Mouse (Mus musculus) myocyte (in vitro differentiated cells): ENCODE data around the gene Nadk2. TPM values are rescaled to one million over a fixed set of nuclear protein-coding genes. Genes with fewer than 3 reads are reported as not detected.

Source experiments
- H3K27me3 ChIP-seq: one replicate; pipeline ENCODE4 v1.6.1; 2011; ENCODE audit not compliant: control insufficient read depth, insufficient read depth, insufficient read length
- H3K36me3 ChIP-seq: one replicate; pipeline ENCODE4 v1.6.1; 2011; ENCODE audit not compliant: control insufficient read depth, insufficient read depth
- H3K4me2 ChIP-seq: one replicate; pipeline ENCODE4 v1.6.1; 2011; ENCODE audit warnings: low read depth, control low read depth
- H3K4me3 ChIP-seq: one replicate; pipeline ENCODE4 v1.5.1; 2011; ENCODE audit warnings: mild to moderate bottlenecking, control low read depth, moderate library complexity
- H3K79me2 ChIP-seq: one replicate; pipeline ENCODE4 v1.6.1; 2011; ENCODE audit not compliant: control insufficient read depth, insufficient read depth
- H3ac ChIP-seq: one replicate; pipeline ENCODE4 v1.6.1; 2011; ENCODE audit not compliant: control insufficient read depth, insufficient read length
- CEBPB ChIP-seq: IDR thresholded peaks from 2 replicates; pipeline ENCODE4 v1.6.1; 2011; ENCODE audit warnings: mild to moderate bottlenecking, moderate library complexity; ENCODE audit not compliant: poor library complexity, insufficient read depth, severe bottlenecking
- E2F4 ChIP-seq: IDR thresholded peaks from one replicate; pipeline ENCODE4 v1.6.1; 2011; ENCODE audit warnings: mild to moderate bottlenecking, control low read depth, moderate library complexity; ENCODE audit not compliant: insufficient read depth
- MAX ChIP-seq: IDR thresholded peaks from one replicate; pipeline ENCODE4 v1.6.1; 2011; ENCODE audit warnings: low read depth, mild to moderate bottlenecking, control low read depth
- MYOD1 ChIP-seq, 3 experiments: IDR thresholded peaks; one replicate each; pipeline ENCODE4 v1.6.1; 2011; ENCODE audit warnings: control low read depth in 2 of 3, low read depth in 2 of 3, mild to moderate bottlenecking in 2 of 3, moderate library complexity in 1 of 3; ENCODE audit not compliant: insufficient read length in 2 of 3, control insufficient read depth in 1 of 3
- MYOG ChIP-seq, 3 experiments: IDR thresholded peaks; one replicate each; pipeline ENCODE4 v1.6.1; 2011; ENCODE audit warnings: control low read depth in 2 of 3, low read depth in 2 of 3, mild to moderate bottlenecking in 2 of 3; ENCODE audit not compliant: insufficient read length in 2 of 3, control insufficient read depth in 1 of 3, insufficient read depth in 1 of 3
- POLR2A ChIP-seq: IDR thresholded peaks from one replicate; pipeline ENCODE4 v1.6.1; 2011; ENCODE audit warnings: low read depth, mild to moderate bottlenecking, control low read depth, moderate library complexity; ENCODE audit not compliant: insufficient read length
- POLR2AphosphoS2 ChIP-seq: IDR thresholded peaks from one replicate; pipeline ENCODE4 v1.6.1; 2011; ENCODE audit warnings: low read depth, control low read depth; ENCODE audit not compliant: insufficient read length
- REST ChIP-seq: IDR thresholded peaks from one replicate; pipeline ENCODE4 v1.6.1; 2011; ENCODE audit warnings: mild to moderate bottlenecking, control low read depth, moderate library complexity; ENCODE audit not compliant: insufficient read depth, insufficient read length
- SRF ChIP-seq: IDR thresholded peaks from one replicate; pipeline ENCODE4 v1.6.1; 2011; ENCODE audit warnings: low read depth; ENCODE audit not compliant: control insufficient read depth, insufficient read length
- TCF12 ChIP-seq: IDR thresholded peaks from one replicate; pipeline ENCODE4 v1.6.1; 2011; ENCODE audit warnings: mild to moderate bottlenecking, control low read depth; ENCODE audit not compliant: poor library complexity, insufficient read depth, severe bottlenecking
- TCF3 ChIP-seq: IDR thresholded peaks from one replicate; pipeline ENCODE4 v1.6.1; 2011; ENCODE audit warnings: low read depth, control low read depth; ENCODE audit not compliant: insufficient read length
- USF1 ChIP-seq: IDR thresholded peaks from one replicate; pipeline ENCODE4 v1.6.1; 2011; ENCODE audit warnings: low read depth, mild to moderate bottlenecking, control low read depth, moderate library complexity
- polyA plus RNA-seq: library from polyadenylated mRNA; unstranded; fragments of >200 nt; fragmentation: generic; extraction: Trizol; gene quantifications from one replicate; pipeline ENCODE4 v1.2.1, GENCODE M21; 2012; ENCODE audit warnings: missing spikeins

Nadk2 gene
- polyA plus RNA-seq, 1 experiment = 6.3 TPM

- no peaks in the 10 kb centered on the region for H3K79me2 ChIP-seq
- no peaks in the 10 kb centered on the region for H3K27me3 ChIP-seq
- no peak overlapping the region for H3ac ChIP-seq
- TF ChIP-seq POLR2A (no peak), POLR2AphosphoS2 (no peak), REST (no peak), SRF (no peak), MAX (no peak), USF1 (no peak), MYOG (IDR thresholded peaks at IDR 0.05; ENCODE audit: control insufficient read depth in 1 of 3, insufficient read depth in 1 of 3, insufficient read length in 2 of 3, low read depth in 2 of 3) (no peak), MYOD1 (IDR thresholded peaks at IDR 0.05; ENCODE audit: control insufficient read depth in 1 of 3, insufficient read length in 2 of 3, low read depth in 2 of 3) (no peak), TCF12 (no peak), TCF3 (no peak), CEBPB (no peak), E2F4 (no peak)
- H3K4me2 ChIP-seq = no peak overlapping the region
- no peak overlapping the region for H3K4me3 ChIP-seq
- peaks cover 80% of the 10 kb centered on the region for H3K36me3 ChIP-seq
Observed at GRCm38 (mm10) chr15:9114131-9114530, 43.1 kb downstream of the Nadk2 start.

- no peak overlapping the region for H3ac ChIP-seq
- TF ChIP-seq TCF12 (no peak), MYOG (IDR thresholded peaks at IDR 0.05; ENCODE audit: control insufficient read depth in 1 of 3, insufficient read depth in 1 of 3, insufficient read length in 2 of 3, low read depth in 2 of 3) (no peak), TCF3 (no peak), E2F4 (no peak), MAX (no peak), POLR2A (no peak)
- no peak overlapping the region for H3K4me3 ChIP-seq
- peaks cover 84% of the 10 kb centered on the region for H3K36me3 ChIP-seq
- no peak overlapping the region for H3K4me2 ChIP-seq
- H3K27me3 ChIP-seq = no peaks in the 10 kb centered on the region
- H3K79me2 ChIP-seq = no peaks in the 10 kb centered on the region
Observed at GRCm38 (mm10) chr15:9114599-9114998, 43.5 kb downstream of the Nadk2 start.

DNA sequence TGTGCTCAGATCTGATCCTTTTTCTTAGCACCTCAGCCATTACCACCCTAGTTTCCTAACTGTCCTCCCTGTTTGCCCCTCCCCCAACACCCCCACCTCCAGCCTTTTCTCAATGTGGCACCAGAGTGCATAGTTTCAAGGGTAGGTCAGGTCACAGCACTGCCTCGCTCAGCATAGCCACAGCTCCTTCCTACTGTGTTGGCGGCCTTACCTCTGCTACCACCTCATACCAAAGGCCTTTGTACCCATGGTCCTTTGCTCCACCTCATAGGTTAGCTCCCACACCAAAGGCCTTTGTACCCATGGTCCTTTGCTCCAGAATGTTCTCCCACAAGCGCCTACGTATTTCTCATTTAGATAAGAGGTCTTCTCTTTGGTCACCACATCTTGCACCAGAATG lies 47.8 kb downstream of the Nadk2 start:
- Histone ChIP-seq H3ac (no peak overlapping the region), H3K4me2 (no peak overlapping the region), H3K4me3 (no peak overlapping the region), H3K36me3 (peaks cover 79% of the 10 kb centered on the region), H3K27me3 (no peaks in the 10 kb centered on the region), H3K79me2 (no peaks in the 10 kb centered on the region)
- TF ChIP-seq USF1 (no peak), E2F4 (no peak), CEBPB (no peak), SRF (no peak), POLR2AphosphoS2 (no peak), TCF12 (no peak), POLR2A (no peak), MYOD1 (IDR thresholded peaks at IDR 0.05; ENCODE audit: control insufficient read depth in 1 of 3, insufficient read length in 2 of 3, low read depth in 2 of 3) (no peak)

GRCm38 (mm10) chr15:9120081-9120480 lies 49.0 kb downstream of the Nadk2 start:
- Histone ChIP-seq H3K4me2 (no peak overlapping the region), H3K79me2 (no peaks in the 10 kb centered on the region), H3ac (no peak overlapping the region), H3K36me3 (peaks cover 79% of the 10 kb centered on the region), H3K4me3 (no peak overlapping the region), H3K27me3 (no peaks in the 10 kb centered on the region)
- TF ChIP-seq MYOG (IDR thresholded peaks at IDR 0.05; ENCODE audit: control insufficient read depth in 1 of 3, insufficient read depth in 1 of 3, insufficient read length in 2 of 3, low read depth in 2 of 3) = no peak
- no peak for TF ChIP-seq TCF12
- no peak for TF ChIP-seq E2F4
- TF ChIP-seq TCF3 = no peak
- TF ChIP-seq POLR2AphosphoS2 = no peak
- no peak for TF ChIP-seq USF1
- no peak for TF ChIP-seq SRF
- no peak for TF ChIP-seq REST
- no peak for TF ChIP-seq POLR2A
- no peak for TF ChIP-seq MAX
- TF ChIP-seq CEBPB = no peak
- no peak for TF ChIP-seq MYOD1 (IDR thresholded peaks at IDR 0.05; ENCODE audit: control insufficient read depth in 1 of 3, insufficient read length in 2 of 3, low read depth in 2 of 3)

DNA sequence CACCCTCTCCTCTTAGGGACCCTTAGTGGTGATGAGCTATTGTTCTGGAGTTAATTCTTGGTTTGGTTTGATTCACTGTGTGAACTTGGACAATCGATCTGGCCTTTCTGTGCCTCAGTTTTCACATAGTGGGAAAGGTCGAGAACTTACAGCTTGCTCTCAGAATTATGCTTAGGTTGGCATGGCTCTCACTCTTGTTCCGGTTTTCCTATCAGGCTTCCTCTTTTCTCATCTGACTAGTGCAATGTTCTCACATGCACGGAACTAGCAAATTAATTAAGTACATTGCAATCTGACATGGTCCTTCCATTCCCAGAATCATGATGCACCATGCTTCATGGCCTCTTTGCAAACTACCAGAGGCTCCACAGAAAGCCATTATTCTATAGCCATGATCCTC lies 51.9 kb downstream of the Nadk2 start:
- no peak for TF ChIP-seq E2F4
- TF ChIP-seq POLR2A = no peak
- no peak for TF ChIP-seq POLR2AphosphoS2
- TF ChIP-seq TCF12 = no peak
- TF ChIP-seq SRF = no peak
- no peak for TF ChIP-seq MYOG (IDR thresholded peaks at IDR 0.05; ENCODE audit: control insufficient read depth in 1 of 3, insufficient read depth in 1 of 3, insufficient read length in 2 of 3, low read depth in 2 of 3)
- TF ChIP-seq CEBPB = no peak
- peaks cover 73% of the 10 kb centered on the region for H3K36me3 ChIP-seq
- no peaks in the 10 kb centered on the region for H3K27me3 ChIP-seq
- H3K79me2 ChIP-seq = no peaks in the 10 kb centered on the region
- H3K4me2 ChIP-seq = no peak overlapping the region
- H3ac ChIP-seq = no peak overlapping the region
- H3K4me3 ChIP-seq = no peak overlapping the region
